Mouse (Mus musculus) erythroblast, embryonic 14.5 days (primary cell): ENCODE data around the gene Carmil2.

ENCODE experiments used
- GATA1 ChIP-seq: IDR thresholded peaks from 2 replicates; pipeline ENCODE4 v1.6.1; 2012; ENCODE audit warnings: low read length, inconsistent platforms, mixed read lengths
- TAL1 ChIP-seq: IDR thresholded peaks from 3 replicates; pipeline ENCODE4 v1.6.1; 2012; ENCODE audit warnings: low read length, inconsistent platforms, mixed read lengths

GRCm38 (mm10) chr8:105638510-105638909 is 47.6 kb upstream of the Carmil2 start:
- no peak for TF ChIP-seq GATA1
- no peak for TF ChIP-seq TAL1
